Comparison of ENCODE assay signal across 7 mouse cellular contexts in the genomic region with DNA sequence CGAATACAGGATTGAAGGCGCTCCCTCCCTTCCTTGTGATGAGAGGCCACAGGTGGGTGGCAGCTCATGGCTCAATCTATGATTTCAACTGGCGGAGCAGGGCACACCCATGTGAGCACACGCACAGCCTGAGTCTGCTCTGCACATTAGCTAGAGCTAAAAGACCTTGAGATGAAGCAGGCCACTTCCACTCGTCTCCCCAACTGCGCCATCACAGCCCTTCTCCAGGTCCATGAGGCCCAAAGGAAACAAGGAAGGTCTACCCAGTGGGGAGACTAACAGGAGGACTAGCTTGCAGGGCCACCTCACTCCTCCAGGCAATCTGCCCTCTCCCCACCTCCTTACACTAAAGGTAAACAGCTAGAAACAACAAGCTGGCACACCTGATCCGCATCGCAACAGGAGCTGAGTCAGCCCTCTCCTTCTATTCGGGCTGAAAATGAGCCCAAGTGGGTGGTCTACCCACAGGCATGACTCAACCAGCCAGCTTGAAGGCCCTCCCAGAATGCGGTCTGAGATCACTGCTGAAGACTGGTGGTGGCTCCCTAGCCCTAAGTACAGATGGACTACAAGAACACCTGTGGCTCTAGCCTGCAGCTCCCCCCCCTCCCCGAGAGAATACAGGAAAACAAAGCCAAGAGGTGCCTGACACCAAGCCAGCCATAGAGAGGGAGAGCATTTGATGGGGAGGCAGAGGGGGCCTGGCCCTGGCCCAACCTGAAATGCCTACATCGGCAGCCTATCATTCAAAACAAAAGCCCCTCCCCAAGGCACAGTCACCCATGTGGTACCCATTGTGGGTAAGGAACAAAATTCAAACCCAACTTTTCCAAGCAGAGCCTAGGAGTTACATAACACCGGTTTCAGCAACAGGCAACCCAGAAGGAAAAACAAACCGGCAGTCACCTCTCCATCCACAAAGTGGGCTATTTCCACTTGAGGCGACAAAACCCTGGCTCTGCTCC. TPM values are rescaled to one million over a fixed set of nuclear protein-coding genes. Genes with fewer than 3 reads are reported as not detected.
DNase-seq lines count a peak whose midpoint lies in the region; ATAC-seq lines count a peak whose summit lies in the region.

No protein-coding gene starts in this region.

- H3K4me2 ChIP-seq in forebrain, embryonic 15.5 days (replicated peaks): peak overlapping the region; percentile 95
- H3K4me2 ChIP-seq in liver, embryonic 15.5 days: peak overlapping the region; percentile 95

- no peak for ATAC-seq in megakaryocyte, adult 5-6 weeks (ENCODE audit: poor library complexity, severe bottlenecking)
- ATAC-seq in forebrain, embryonic 15.5 days (replicated peaks): no peak
- no peak for ATAC-seq in liver, embryonic 15.5 days (ENCODE audit: insufficient read depth)

- peak overlapping the region; percentile 90 for H3K9ac ChIP-seq in forebrain, embryonic 15.5 days (replicated peaks)
- H3K9ac ChIP-seq in liver, embryonic 15.5 days: peak overlapping the region; percentile 98

- peak overlapping the region; percentile 97 for H3K4me3 ChIP-seq in megakaryocyte, embryonic 14.5 days (replicated peaks)
- peak overlapping the region; percentile 100 for H3K4me3 ChIP-seq in forebrain, embryonic 15.5 days
- H3K4me3 ChIP-seq in liver, embryonic 15.5 days (replicated peaks): peak overlapping the region; percentile 89

- no peaks in the 10 kb centered on the region for H3K9me3 ChIP-seq in megakaryocyte, embryonic 14.5 days
- H3K9me3 ChIP-seq in forebrain, embryonic 15.5 days: no peaks in the 10 kb centered on the region
- H3K9me3 ChIP-seq in liver, embryonic 15.5 days (replicated peaks): no peaks in the 10 kb centered on the region

- H3K27me3 ChIP-seq in megakaryocyte, embryonic 14.5 days (replicated peaks): no peaks in the 10 kb centered on the region
- no peaks in the 10 kb centered on the region for H3K27me3 ChIP-seq in forebrain, embryonic 15.5 days
- H3K27me3 ChIP-seq in liver, embryonic 15.5 days: no peaks in the 10 kb centered on the region

- H3K36me3 ChIP-seq in megakaryocyte, embryonic 14.5 days (replicated peaks; ENCODE audit: low read length): peaks cover 50% of the 10 kb centered on the region
- no peaks in the 10 kb centered on the region for H3K36me3 ChIP-seq in forebrain, embryonic 15.5 days
- peaks cover 46% of the 10 kb centered on the region for H3K36me3 ChIP-seq in liver, embryonic 15.5 days (replicated peaks)

- WGBS in forebrain, embryonic 15.5 days: 44% methylated on average over 15 of the region's 15 CpGs
- 38% methylated on average over 15 of the region's 15 CpGs for WGBS in liver, embryonic 15.5 days (ENCODE audit: insufficient replicate concordance)

- DNase-seq in cerebellum, postnatal 10 days: peak; percentile 51
- DNase-seq in adrenal gland, postnatal 10 days: no peak
- DNase-seq in layer of hippocampus, postnatal 25 days (ENCODE audit: extremely low spot score in 1 of 2, low spot score in 1 of 2): no peak

- H3K4me1 ChIP-seq in megakaryocyte, embryonic 14.5 days: peaks cover 79% of the 10 kb centered on the region
- H3K4me1 ChIP-seq in forebrain, embryonic 15.5 days: peaks cover 50% of the 10 kb centered on the region
- H3K4me1 ChIP-seq in liver, embryonic 15.5 days (replicated peaks): peaks cover 90% of the 10 kb centered on the region

- H3K27ac ChIP-seq in forebrain, embryonic 15.5 days (replicated peaks): no peak overlapping the region
- peak overlapping the region; percentile 96 for H3K27ac ChIP-seq in liver, embryonic 15.5 days (replicated peaks)

RNA-seq across cellular contexts. Expression of a gene that starts 1.8 kb away (rescaled TPM):
- 75.0 and 100 TPM in 2 replicates for polyA plus RNA-seq in megakaryocyte, embryonic 14.5 days (2012; ENCODE audit: insufficient read depth, low replicate concordance)
- 10.9 and 11.7 TPM in 2 replicates for total RNA-seq in megakaryocyte, adult 5-6 weeks (2015)
- total RNA-seq in megakaryocyte, adult 5-6 weeks (2017): 24.4 and 30.7 TPM in 2 replicates
- 17.5 and 17.8 TPM in 2 replicates for polyA plus RNA-seq in forebrain, embryonic 15.5 days (2015; fragmentation: Nextera tagmentation; extraction: Ambion mirVana)
- 9.7 and 10.6 TPM in 2 replicates for polyA plus RNA-seq in liver, embryonic 15.5 days (2015; fragmentation: Nextera tagmentation; extraction: Ambion mirVana)
- 10 to 100 TPM; 49.1 to 51.4 TPM for total RNA-seq in adrenal gland, postnatal 10 days (2021)
- total RNA-seq in layer of hippocampus, postnatal 25 days (2021): 10 to 100 TPM; 61.8 to 66.1 TPM

RNA-seq across cellular contexts. Expression of a gene that starts 21.7 kb away (rescaled TPM):
- polyA plus RNA-seq in megakaryocyte, embryonic 14.5 days (2012; ENCODE audit: insufficient read depth, low replicate concordance): 0.26 TPM in 1 of 2 replicates, not detected in the other
- total RNA-seq in megakaryocyte, adult 5-6 weeks (2015): not detected in 2 replicates
- total RNA-seq in megakaryocyte, adult 5-6 weeks (2017): not detected in 2 replicates
- 0.87 and 5.1 TPM in 2 replicates for polyA plus RNA-seq in forebrain, embryonic 15.5 days (2015; fragmentation: Nextera tagmentation; extraction: Ambion mirVana)
- polyA plus RNA-seq in liver, embryonic 15.5 days (2015; fragmentation: Nextera tagmentation; extraction: Ambion mirVana): 0.10 and 0.26 TPM in 2 replicates
- total RNA-seq in adrenal gland, postnatal 10 days (2021): 1 to 10 TPM in 1 of 2 experiments, under 1 TPM in 1; 0.88 to 1.2 TPM
- 10 to 100 TPM; 14.1 to 19.4 TPM for total RNA-seq in layer of hippocampus, postnatal 25 days (2021)

RNA-seq across cellular contexts. Expression of a gene that starts 22.0 kb away (rescaled TPM):
- polyA plus RNA-seq in megakaryocyte, embryonic 14.5 days (2012; ENCODE audit: insufficient read depth, low replicate concordance): 0.27 TPM in 1 of 2 replicates, not detected in the other
- total RNA-seq in megakaryocyte, adult 5-6 weeks (2015): not detected in 2 replicates
- total RNA-seq in megakaryocyte, adult 5-6 weeks (2017): 0.12 TPM in 1 of 2 replicates, not detected in the other
- 0.14 TPM in 1 of 2 replicates, not detected in the other for polyA plus RNA-seq in forebrain, embryonic 15.5 days (2015; fragmentation: Nextera tagmentation; extraction: Ambion mirVana)
- 1.3 and 2.1 TPM in 2 replicates for polyA plus RNA-seq in liver, embryonic 15.5 days (2015; fragmentation: Nextera tagmentation; extraction: Ambion mirVana)
- total RNA-seq in adrenal gland, postnatal 10 days (2021): 1 to 10 TPM in 1 of 2 experiments, under 1 TPM in 1; 0.97 to 2.0 TPM
- under 1 TPM; 0.32 to 0.47 TPM for total RNA-seq in layer of hippocampus, postnatal 25 days (2021)

RNA-seq across cellular contexts. Expression of a gene that starts 35.7 kb away (rescaled TPM):
- 0.55 and 1.8 TPM in 2 replicates for polyA plus RNA-seq in megakaryocyte, embryonic 14.5 days (2012; ENCODE audit: insufficient read depth, low replicate concordance)
- not detected in 2 replicates for total RNA-seq in megakaryocyte, adult 5-6 weeks (2015)
- total RNA-seq in megakaryocyte, adult 5-6 weeks (2017): not detected in 2 replicates
- polyA plus RNA-seq in forebrain, embryonic 15.5 days (2015; fragmentation: Nextera tagmentation; extraction: Ambion mirVana): 31.3 and 31.9 TPM in 2 replicates
- 0.13 and 0.25 TPM in 2 replicates for polyA plus RNA-seq in liver, embryonic 15.5 days (2015; fragmentation: Nextera tagmentation; extraction: Ambion mirVana)
- 1 to 10 TPM; 2.3 to 3.7 TPM for total RNA-seq in adrenal gland, postnatal 10 days (2021)
- 100 to 1,000 TPM; 117 to 122 TPM for total RNA-seq in layer of hippocampus, postnatal 25 days (2021)

RNA-seq across cellular contexts. Expression of a gene that starts 49.0 kb away (rescaled TPM):
- 335 and 566 TPM in 2 replicates for polyA plus RNA-seq in megakaryocyte, embryonic 14.5 days (2012; ENCODE audit: insufficient read depth, low replicate concordance)
- total RNA-seq in megakaryocyte, adult 5-6 weeks (2015): 163 and 178 TPM in 2 replicates
- total RNA-seq in megakaryocyte, adult 5-6 weeks (2017): 89.1 and 96.1 TPM in 2 replicates
- polyA plus RNA-seq in forebrain, embryonic 15.5 days (2015; fragmentation: Nextera tagmentation; extraction: Ambion mirVana): 266 and 271 TPM in 2 replicates
- polyA plus RNA-seq in liver, embryonic 15.5 days (2015; fragmentation: Nextera tagmentation; extraction: Ambion mirVana): 190 and 246 TPM in 2 replicates
- 100 to 1,000 TPM; 203 to 216 TPM for total RNA-seq in adrenal gland, postnatal 10 days (2021)
- 100 to 1,000 TPM; 123 to 141 TPM for total RNA-seq in layer of hippocampus, postnatal 25 days (2021)

Comparison
In these comparisons a context has a peak if more than half of its experiments do, and no peak if none do; other contexts are left out.
1. DNase-seq: peak in cerebellum, postnatal 10 days (2 of 2); none in adrenal gland, postnatal 10 days (single experiment) and layer of hippocampus, postnatal 25 days (0 of 2).
2. RNA of a gene that starts 21.7 kb away (total RNA-seq): 14.1 to 19.4 TPM in layer of hippocampus, postnatal 25 days; 0.88 to 1.2 TPM in adrenal gland, postnatal 10 days and not detected in megakaryocyte, adult 5-6 weeks; every median in the first group is over 4 times any median in the second.
3. Peak in every context shown above with its lines, with median percentiles within 50 percentile points of each other: H3K4me3 ChIP-seq.